Mouse (Mus musculus): ENCODE results near the gene Eif4g3.
A peak's percentile ranks its signal among the peaks of the same experiment; 100 is the strongest.

GRCm38 (mm10) chr4:137968203-137968602 is 24.6 kb upstream of the Eif4g3 start:
- TF ChIP-seq CTCF (IDR thresholded peaks at IDR 0.05; ENCODE audit: low read depth) (peak; percentile 99), EP300 (IDR thresholded peaks at IDR 0.05; ENCODE audit: low read depth) (no peak)
